Mouse (Mus musculus) hematopoietic stem cell, adult 5-6 weeks (primary cell): ENCODE results near the gene Nxpe3. TPM values are rescaled to one million over a fixed set of nuclear protein-coding genes. Genes with fewer than 3 reads are reported as not detected.

Experiments used
- total RNA-seq: library from RNA; stranded (forward); fragments of 172-1452, 232-1000 nt; gene quantifications from 2 replicates; pipeline ENCODE4 v1.2.3, GENCODE M21; 2017

The Nxpe3 gene
- total RNA-seq, 1 experiment from 2014 or later, result 19.0 TPM

Other genes with a start within 250 kb of the Nxpe3 start
- gene Nfkbiz, start 56.4 kb downstream of the Nxpe3 start, total RNA-seq, result 84.1 and 85.5 TPM in 2 replicates
- gene Cep97, start 39.6 kb upstream of the Nxpe3 start, total RNA-seq, result 35.1 and 37.8 TPM in 2 replicates
- gene Rpl24, start 71.0 kb upstream of the Nxpe3 start, total RNA-seq, result 1,524 and 1,673 TPM in 2 replicates
- gene Zbtb11, start 78.6 kb upstream of the Nxpe3 start, total RNA-seq, result 55.8 and 62.2 TPM in 2 replicates
- gene Pcnp, start 134.5 kb upstream of the Nxpe3 start, total RNA-seq, result 120 and 153 TPM in 2 replicates
- 49.7 and 56.0 TPM in 2 replicates for gene Trmt10c, start 142.5 kb upstream of the Nxpe3 start, total RNA-seq
- 36.4 and 41.5 TPM in 2 replicates for gene Senp7, start 153.1 kb upstream of the Nxpe3 start, total RNA-seq